Mouse (Mus musculus) liver, adult 2 months (tissue): ENCODE measurements around the gene Apbb2.

Experiments used
- CTCF ChIP-seq: fragments of 200-500 bp; IDR thresholded peaks from 2 replicates; pipeline ENCODE4 v1.5.1; 2011; ENCODE audit warnings: low read depth, low read length, control low read depth
- POLR2A ChIP-seq: fragments of 200-500 bp; IDR thresholded peaks from 2 replicates; pipeline ENCODE4 v1.6.1; 2011; ENCODE audit warnings: low read length, control low read depth; ENCODE audit not compliant: insufficient read depth; ENCODE audit errors: extremely low read depth

- TF ChIP-seq CTCF (no peak), POLR2A (no peak)
Measured at GRCm38 (mm10) chr5:66635459-66636079, 17.0 kb upstream of the Apbb2 start.
